Mouse (Mus musculus): ENCODE measurements around the gene Cttnbp2nl. TPM values are rescaled to one million over a fixed set of nuclear protein-coding genes. Genes with fewer than 3 reads are reported as not detected.

The Cttnbp2nl gene
- polyA plus RNA-seq, 1 experiment: 2.8 TPM

GRCm38 (mm10) chr3:104993800-104994199 lies 59.1 kb downstream of the Cttnbp2nl start:
- Histone ChIP-seq H3K27me3 (ENCODE audit: control insufficient read depth, insufficient read depth, low read length) (no peaks in the 10 kb centered on the region), H3K4me1 (replicated peaks; ENCODE audit: control insufficient read depth, insufficient read depth, low read length) (no peaks in the 10 kb centered on the region), H3K36me3 (ENCODE audit: control insufficient read depth, insufficient read depth, low read length) (no peaks in the 10 kb centered on the region), H3K27ac (ENCODE audit: control insufficient read depth, insufficient read depth, low read length) (no peak overlapping the region), H3K4me3 (ENCODE audit: control insufficient read depth, insufficient read depth, low read length) (no peak overlapping the region)
- DNase-seq: no peak
- no peak for TF ChIP-seq CTCF (IDR thresholded peaks at IDR 0.05; ENCODE audit: borderline replicate concordance, control insufficient read depth, extremely low read depth, insufficient read depth, low read length, poor library complexity)
- TF ChIP-seq POLR2A (IDR thresholded peaks at IDR 0.05; ENCODE audit: control insufficient read depth, extremely low read depth, insufficient read depth, low read length, poor library complexity): no peak
- 58% methylated on average over 4 of the region's 4 CpGs for WGBS

GRCm38 (mm10) chr3:104992709-104993388 lies 60.1 kb downstream of the Cttnbp2nl start:
- no peak overlapping the region for H3K27ac ChIP-seq (ENCODE audit: control insufficient read depth, insufficient read depth, low read length)
- no peaks in the 10 kb centered on the region for H3K4me1 ChIP-seq (replicated peaks; ENCODE audit: control insufficient read depth, insufficient read depth, low read length)
- no peaks in the 10 kb centered on the region for H3K36me3 ChIP-seq (ENCODE audit: control insufficient read depth, insufficient read depth, low read length)
- TF ChIP-seq POLR2A (IDR thresholded peaks at IDR 0.05; ENCODE audit: control insufficient read depth, extremely low read depth, insufficient read depth, low read length, poor library complexity) (no peak), CTCF (IDR thresholded peaks at IDR 0.05; ENCODE audit: borderline replicate concordance, control insufficient read depth, extremely low read depth, insufficient read depth, low read length, poor library complexity) (peak; percentile 95)
- WGBS: 13% methylated on average over 23 of the region's 23 CpGs
- peak; percentile 85 for DNase-seq
- H3K27me3 ChIP-seq (ENCODE audit: control insufficient read depth, insufficient read depth, low read length): no peaks in the 10 kb centered on the region
- no peak overlapping the region for H3K4me3 ChIP-seq (ENCODE audit: control insufficient read depth, insufficient read depth, low read length)

GRCm38 (mm10) chr3:104991703-104992102 lies 61.2 kb downstream of the Cttnbp2nl start:
- no peaks in the 10 kb centered on the region for H3K4me1 ChIP-seq (replicated peaks; ENCODE audit: control insufficient read depth, insufficient read depth, low read length)
- no peak for DNase-seq
- no peaks in the 10 kb centered on the region for H3K27me3 ChIP-seq (ENCODE audit: control insufficient read depth, insufficient read depth, low read length)
- H3K4me3 ChIP-seq (ENCODE audit: control insufficient read depth, insufficient read depth, low read length): no peak overlapping the region
- WGBS: 85% methylated on average over 5 of the region's 5 CpGs
- no peaks in the 10 kb centered on the region for H3K36me3 ChIP-seq (ENCODE audit: control insufficient read depth, insufficient read depth, low read length)
- H3K27ac ChIP-seq (ENCODE audit: control insufficient read depth, insufficient read depth, low read length): no peak overlapping the region
- TF ChIP-seq CTCF (IDR thresholded peaks at IDR 0.05; ENCODE audit: borderline replicate concordance, control insufficient read depth, extremely low read depth, insufficient read depth, low read length, poor library complexity) (no peak), POLR2A (IDR thresholded peaks at IDR 0.05; ENCODE audit: control insufficient read depth, extremely low read depth, insufficient read depth, low read length, poor library complexity) (no peak)

- no peak for DNase-seq
- no peaks in the 10 kb centered on the region for H3K36me3 ChIP-seq (ENCODE audit: control insufficient read depth, insufficient read depth, low read length)
- 86% methylated on average over 5 of the region's 5 CpGs for WGBS
Measured at GRCm38 (mm10) chr3:104987884-104988283, 65.1 kb downstream of the Cttnbp2nl start.

GRCm38 (mm10) chr3:104979735-104980134 lies 73.2 kb downstream of the Cttnbp2nl start:
- no peaks in the 10 kb centered on the region for H3K27me3 ChIP-seq (ENCODE audit: control insufficient read depth, insufficient read depth, low read length)
- DNase-seq: no peak
- H3K4me1 ChIP-seq (replicated peaks; ENCODE audit: control insufficient read depth, insufficient read depth, low read length): no peaks in the 10 kb centered on the region
- H3K36me3 ChIP-seq (ENCODE audit: control insufficient read depth, insufficient read depth, low read length): no peaks in the 10 kb centered on the region
- no peak for TF ChIP-seq CTCF (IDR thresholded peaks at IDR 0.05; ENCODE audit: borderline replicate concordance, control insufficient read depth, extremely low read depth, insufficient read depth, low read length, poor library complexity)
- TF ChIP-seq POLR2A (IDR thresholded peaks at IDR 0.05; ENCODE audit: control insufficient read depth, extremely low read depth, insufficient read depth, low read length, poor library complexity): no peak
- 93% methylated on average over 5 of the region's 5 CpGs for WGBS
- H3K4me3 ChIP-seq (ENCODE audit: control insufficient read depth, insufficient read depth, low read length): no peak overlapping the region
- H3K27ac ChIP-seq (ENCODE audit: control insufficient read depth, insufficient read depth, low read length): no peak overlapping the region

More at GRCm38 (mm10) chr3:104987884-104988283, 65.1 kb downstream of the Cttnbp2nl start:
- TF ChIP-seq POLR2A (IDR thresholded peaks at IDR 0.05; ENCODE audit: control insufficient read depth, extremely low read depth, insufficient read depth, low read length, poor library complexity): no peak
- no peak for TF ChIP-seq CTCF (IDR thresholded peaks at IDR 0.05; ENCODE audit: borderline replicate concordance, control insufficient read depth, extremely low read depth, insufficient read depth, low read length, poor library complexity)
- Histone ChIP-seq H3K4me1 (replicated peaks; ENCODE audit: control insufficient read depth, insufficient read depth, low read length) (no peaks in the 10 kb centered on the region), H3K27ac (ENCODE audit: control insufficient read depth, insufficient read depth, low read length) (no peak overlapping the region), H3K4me3 (ENCODE audit: control insufficient read depth, insufficient read depth, low read length) (no peak overlapping the region), H3K27me3 (ENCODE audit: control insufficient read depth, insufficient read depth, low read length) (no peaks in the 10 kb centered on the region)

- peak; percentile 83 for DNase-seq
- no peak for TF ChIP-seq POLR2A (IDR thresholded peaks at IDR 0.05; ENCODE audit: control insufficient read depth, extremely low read depth, insufficient read depth, low read length, poor library complexity)
- TF ChIP-seq CTCF (IDR thresholded peaks at IDR 0.05; ENCODE audit: borderline replicate concordance, control insufficient read depth, extremely low read depth, insufficient read depth, low read length, poor library complexity): 0 out of 2 replicates have a peak, but pooled peaks have one; percentile 72
- H3K4me1 ChIP-seq (replicated peaks; ENCODE audit: control insufficient read depth, insufficient read depth, low read length): peaks cover 16% of the 10 kb centered on the region
- peak overlapping the region; percentile 59 for H3K4me3 ChIP-seq (ENCODE audit: control insufficient read depth, insufficient read depth, low read length)
- peaks cover 5% of the 10 kb centered on the region; the same call in 1 of the 2 replicates for H3K27me3 ChIP-seq (ENCODE audit: control insufficient read depth, insufficient read depth, low read length)
- WGBS: 5% methylated on average over 49 of the region's 49 CpGs
- no peaks in the 10 kb centered on the region for H3K36me3 ChIP-seq (ENCODE audit: control insufficient read depth, insufficient read depth, low read length)
- no peak overlapping the region for H3K27ac ChIP-seq (ENCODE audit: control insufficient read depth, insufficient read depth, low read length)
Measured at GRCm38 (mm10) chr3:104967548-104968300, 85.2 kb downstream of the Cttnbp2nl start.
